Mouse (Mus musculus) ES-Bruce4 (cell line): ENCODE measurements around the gene Klf13. TPM values are rescaled to one million over a fixed set of nuclear protein-coding genes. Genes with fewer than 3 reads are reported as not detected.
A peak's percentile ranks its signal among the peaks of the same experiment; 100 is the strongest.

Experiments used
- H3K27ac ChIP-seq: 2 replicates; pipeline ENCODE4 v1.5.1; 2012; ENCODE audit warnings: low read length, inconsistent platforms; ENCODE audit not compliant: insufficient read depth
- H3K27me3 ChIP-seq: 2 replicates; pipeline ENCODE4 v1.6.1; 2012; ENCODE audit warnings: mild to moderate bottlenecking, low read length, inconsistent platforms; ENCODE audit not compliant: control insufficient read depth, poor library complexity, insufficient read depth, severe bottlenecking
- H3K36me3 ChIP-seq: 2 replicates; pipeline ENCODE4 v1.6.1; 2012; ENCODE audit warnings: inconsistent platforms, mild to moderate bottlenecking, low read length, moderate library complexity; ENCODE audit not compliant: control insufficient read depth, poor library complexity, insufficient read depth, severe bottlenecking
- H3K4me1 ChIP-seq: one replicate; pipeline ENCODE4 v1.8.1; 2011; ENCODE audit warnings: low read length; ENCODE audit not compliant: control insufficient read depth, insufficient read depth
- H3K4me3 ChIP-seq: 2 replicates; pipeline ENCODE4 v1.5.1; 2011; ENCODE audit warnings: low read depth, mild to moderate bottlenecking, low read length
- H3K9ac ChIP-seq: 2 replicates; pipeline ENCODE4 v1.6.1; 2012; ENCODE audit warnings: low read depth, mild to moderate bottlenecking, inconsistent platforms; ENCODE audit not compliant: poor library complexity, severe bottlenecking
- H3K9me3 ChIP-seq: replicated peaks from 2 replicates; pipeline ENCODE4 v1.6.1; 2012; ENCODE audit warnings: mild to moderate bottlenecking, low read length, inconsistent platforms; ENCODE audit not compliant: control insufficient read depth, poor library complexity, insufficient read depth, severe bottlenecking
- CTCF ChIP-seq: IDR thresholded peaks from one replicate; pipeline ENCODE4 v1.8.1; 2011; ENCODE audit warnings: low read depth, low read length
- EP300 ChIP-seq: IDR thresholded peaks from 2 replicates; pipeline ENCODE4 v1.6.1; 2011; ENCODE audit warnings: low read depth, low read length; ENCODE audit not compliant: insufficient read depth
- POLR2A ChIP-seq: IDR thresholded peaks from one replicate; pipeline ENCODE4 v1.8.1; 2011; ENCODE audit warnings: low read length; ENCODE audit not compliant: insufficient read depth
- polyA plus RNA-seq: library from polyadenylated mRNA; stranded (reverse); fragments of >200 nt; gene quantifications from 2 replicates; pipeline ENCODE4 v1.2.4, GENCODE M21; 2011; ENCODE audit warnings: low read depth; ENCODE audit not compliant: missing spikeins, insufficient read depth, insufficient read length

Gene Klf13
- polyA plus RNA-seq, 1 experiment = 36.5 TPM

DNA sequence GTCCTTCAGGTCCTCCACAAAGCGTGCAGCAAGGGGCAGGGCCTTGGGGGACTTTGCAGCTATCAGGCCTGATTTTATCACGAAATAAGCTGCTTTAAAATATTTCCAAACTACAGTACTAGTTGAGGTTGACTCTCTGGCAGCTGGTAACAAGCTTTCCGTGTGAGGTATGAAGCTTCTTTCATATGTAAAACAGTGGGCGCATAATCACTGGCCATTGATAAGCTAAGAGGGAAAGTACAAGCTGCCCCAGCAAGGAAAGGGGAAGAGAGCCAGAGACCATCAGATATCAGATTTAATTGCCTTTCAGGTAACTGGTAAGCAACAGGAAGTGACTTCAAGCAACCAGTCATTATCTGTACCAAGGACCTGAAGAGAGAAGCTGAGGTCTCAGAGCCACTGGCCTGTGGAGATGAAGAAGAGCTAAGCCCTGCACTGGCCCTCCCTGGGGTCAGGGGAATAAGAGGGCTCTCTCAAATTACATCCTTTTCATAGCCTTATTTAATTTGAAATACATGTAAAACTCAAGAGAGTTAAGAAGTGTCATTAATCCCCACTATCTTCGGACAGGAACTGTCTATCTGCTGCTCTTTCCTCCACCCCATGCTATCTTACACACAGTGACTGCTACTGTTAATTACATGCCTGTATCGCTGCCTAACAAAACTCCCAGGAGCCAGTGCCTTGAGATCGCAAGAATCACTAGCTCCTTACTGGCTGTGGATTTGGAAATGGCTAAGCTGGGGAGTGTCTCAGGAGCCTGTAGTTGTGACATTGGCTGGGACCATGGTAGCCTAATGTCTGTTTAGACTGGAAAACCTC lies 13.6 kb upstream of the Klf13 start:
- TF ChIP-seq CTCF (no peak), POLR2A (no peak), EP300 (no peak)
- Histone ChIP-seq H3K36me3 (no peaks in the 10 kb centered on the region), H3K27ac (no peak overlapping the region), H3K9ac (no peak overlapping the region), H3K4me3 (no peak overlapping the region), H3K27me3 (no peaks in the 10 kb centered on the region), H3K9me3 (no peaks in the 10 kb centered on the region), H3K4me1 (peaks cover 30% of the 10 kb centered on the region)

DNA sequence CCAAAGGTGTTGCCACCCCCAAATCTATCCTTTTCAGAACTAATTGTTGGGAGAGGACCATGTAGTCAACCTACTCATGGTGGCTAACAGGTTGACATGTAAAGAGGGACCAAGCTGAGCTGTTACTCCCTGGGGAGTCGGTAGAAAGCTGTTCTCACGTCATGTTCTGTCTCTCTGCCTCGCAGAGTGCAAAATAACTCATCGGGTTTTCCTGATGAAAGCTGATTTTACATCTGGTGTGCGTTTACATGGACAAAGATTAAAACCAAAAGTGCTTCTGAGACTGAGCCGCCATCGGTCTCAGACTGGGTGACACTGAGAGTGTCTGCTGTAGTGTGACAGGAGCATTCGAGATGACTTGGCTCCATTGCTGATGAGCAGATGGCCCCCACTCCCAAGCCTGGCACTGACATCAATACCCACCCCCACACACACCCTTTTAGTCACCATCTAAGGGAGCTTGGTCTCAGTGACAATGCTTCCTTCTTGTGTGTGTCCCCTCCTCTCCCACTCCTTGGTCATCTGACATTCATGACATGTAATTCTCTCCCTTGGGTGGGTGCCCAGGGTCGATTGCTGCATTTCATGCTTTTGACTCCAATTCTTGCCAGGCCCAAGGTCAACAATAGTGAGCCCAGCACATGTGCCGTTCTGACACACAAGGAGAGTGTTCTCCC lies 12.4 kb upstream of the Klf13 start:
- Histone ChIP-seq H3K4me1 (peaks cover 31% of the 10 kb centered on the region), H3K9ac (no peak overlapping the region), H3K27me3 (no peaks in the 10 kb centered on the region), H3K4me3 (no peak overlapping the region), H3K9me3 (no peaks in the 10 kb centered on the region), H3K36me3 (no peaks in the 10 kb centered on the region), H3K27ac (no peak overlapping the region)
- TF ChIP-seq POLR2A (no peak), EP300 (no peak), CTCF (no peak)

DNA sequence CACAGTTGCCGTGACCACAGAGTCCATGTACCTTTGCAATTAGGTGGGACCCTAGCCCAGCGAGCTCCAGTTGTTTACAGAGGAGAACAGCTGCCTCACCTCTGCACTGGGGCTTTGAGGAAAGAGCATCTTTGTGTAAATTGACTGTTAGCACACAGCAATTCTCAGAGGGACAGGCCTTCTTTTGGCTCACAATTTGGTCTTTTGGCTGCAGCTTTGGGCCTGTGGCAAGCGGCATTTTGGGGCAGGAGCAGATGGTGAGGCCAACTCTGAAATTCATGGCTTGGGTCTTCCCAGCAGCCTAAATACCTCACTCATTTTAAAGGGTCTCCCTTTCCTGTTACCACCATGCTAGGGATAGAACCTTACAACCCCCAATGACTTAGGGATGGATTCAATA lies 10.5 kb upstream of the Klf13 start:
- Histone ChIP-seq H3K9me3 (no peaks in the 10 kb centered on the region), H3K4me1 (peaks cover 27% of the 10 kb centered on the region), H3K27me3 (no peaks in the 10 kb centered on the region)

DNA sequence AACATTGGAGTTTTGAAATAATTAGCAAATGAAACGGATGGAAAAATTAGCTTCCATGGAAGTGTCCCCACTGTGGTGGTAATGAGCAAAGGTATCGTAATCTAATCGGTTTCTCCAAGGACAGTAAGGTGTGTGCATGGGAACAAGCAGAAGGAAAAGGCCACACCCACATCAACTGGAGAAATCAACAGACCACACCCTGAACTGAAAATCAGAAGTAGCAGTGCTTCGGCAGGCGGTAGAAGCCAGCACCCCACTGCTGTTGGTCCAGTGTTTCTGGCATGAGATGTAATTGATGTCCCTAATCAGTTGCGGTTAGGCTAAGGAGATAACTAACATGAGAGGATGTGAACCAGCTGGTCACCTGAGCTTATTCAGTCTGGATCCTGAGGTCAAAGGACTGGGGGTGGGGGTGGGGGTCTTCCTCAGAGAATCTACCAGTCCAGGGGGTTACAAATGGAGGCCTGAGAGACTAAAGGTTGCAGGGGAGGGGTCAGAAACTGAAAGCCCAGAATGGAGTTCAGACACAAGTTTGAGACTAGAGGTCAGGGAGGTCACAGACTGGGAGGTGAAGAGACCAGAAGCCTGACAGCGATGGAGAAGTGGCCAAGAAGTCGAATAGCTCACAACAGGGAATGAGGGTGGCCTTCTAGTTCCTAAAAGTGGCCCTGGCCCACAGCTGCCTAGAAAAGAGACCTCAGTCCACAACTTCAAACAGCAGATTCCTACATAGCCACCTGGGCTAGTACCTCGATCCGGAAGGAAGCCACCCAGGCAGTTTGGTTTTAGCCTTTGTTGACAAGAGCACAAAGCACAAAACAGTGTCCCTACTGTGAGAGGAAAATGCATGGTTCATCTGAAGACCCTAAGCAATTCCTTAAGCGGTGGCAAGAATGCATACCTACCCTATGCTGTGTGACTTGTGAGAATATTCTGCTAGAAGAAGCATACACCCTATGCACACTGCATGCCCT lies 9.1 kb upstream of the Klf13 start:
- peak overlapping the region; percentile 96 for H3K27ac ChIP-seq
- H3K4me1 ChIP-seq = peaks cover 21% of the 10 kb centered on the region
- no peak overlapping the region for H3K4me3 ChIP-seq
- H3K36me3 ChIP-seq = no peaks in the 10 kb centered on the region
- no peaks in the 10 kb centered on the region for H3K9me3 ChIP-seq
- TF ChIP-seq EP300 = peak; percentile 87; the same call in 1 of the 2 replicates
- TF ChIP-seq CTCF = no peak
- no peaks in the 10 kb centered on the region for H3K27me3 ChIP-seq
- no peak overlapping the region for H3K9ac ChIP-seq

More for the DNA sequence above, 10.5 kb upstream of the Klf13 start:
- Histone ChIP-seq H3K27ac (peak overlapping the region; percentile 96), H3K36me3 (no peaks in the 10 kb centered on the region), H3K4me3 (no peak overlapping the region), H3K9ac (no peak overlapping the region)
- TF ChIP-seq POLR2A = no peak
- TF ChIP-seq EP300 = 0 out of 2 replicates have a peak, but pooled peaks have one; percentile 7

DNA sequence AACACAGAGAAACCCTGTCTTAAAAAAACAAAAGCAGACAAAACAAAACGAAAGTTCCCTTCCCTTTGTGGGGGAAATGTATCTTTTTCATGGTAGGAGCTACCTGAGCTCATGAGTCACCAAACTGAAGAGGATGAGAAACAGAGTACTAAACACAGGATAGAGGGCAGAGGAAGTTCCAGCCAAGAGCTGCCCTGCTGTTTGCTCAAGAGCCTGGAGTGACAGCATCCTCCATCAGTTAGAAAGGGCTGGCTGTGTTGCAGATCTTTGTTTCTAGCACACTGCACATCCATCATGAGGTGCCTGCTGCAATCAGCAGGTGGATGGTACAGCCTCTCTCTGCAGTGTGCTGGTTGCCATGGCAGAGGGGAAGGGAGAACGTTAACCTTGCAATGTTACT lies 5.2 kb upstream of the Klf13 start:
- no peak overlapping the region for H3K4me3 ChIP-seq
- H3K36me3 ChIP-seq = no peaks in the 10 kb centered on the region
- H3K9me3 ChIP-seq = no peaks in the 10 kb centered on the region
- H3K27ac ChIP-seq = no peak overlapping the region
- H3K27me3 ChIP-seq = no peaks in the 10 kb centered on the region
- peaks cover 3% of the 10 kb centered on the region for H3K4me1 ChIP-seq
- TF ChIP-seq POLR2A (no peak), EP300 (no peak), CTCF (no peak)
- H3K9ac ChIP-seq = no peak overlapping the region
